Mouse (Mus musculus) MEL (cell line): ENCODE data around the gene Mylpf. TPM values are rescaled to one million over a fixed set of nuclear protein-coding genes. Genes with fewer than 3 reads are reported as not detected.
A peak's percentile ranks its signal among the peaks of the same experiment; 100 is the strongest.

Source experiments
- DNase-seq: peaks from one replicate; pipeline ENCODE4 v3.0.0; 2011; ENCODE audit warnings: low read depth, low spot score
- H3K27ac ChIP-seq: 2 replicates; pipeline ENCODE4 v1.5.1; 2012; ENCODE audit warnings: low read depth, mild to moderate bottlenecking, control low read depth, low read length, moderate library complexity; ENCODE audit not compliant: control insufficient read depth
- H3K27me3 ChIP-seq, 2 experiments: fragments of 150-350 bp in 1 of 2; sonication (generic) in 1 of 2; 2 replicates each; pipeline ENCODE4 v1.6.1; 2012; ENCODE audit warnings: low read length in 2 of 2, mild to moderate bottlenecking in 2 of 2, improper control_type of control experiment in 1 of 2, moderate library complexity in 1 of 2; ENCODE audit not compliant: insufficient read depth in 2 of 2, control insufficient read depth in 1 of 2
- H3K36me3 ChIP-seq, 2 experiments: 2 replicates each; pipeline ENCODE4 v1.6.1; 2012 to 2014; ENCODE audit warnings: low read length in 2 of 2, improper control_type of control experiment in 1 of 2, inconsistent platforms in 1 of 2, mild to moderate bottlenecking in 1 of 2; ENCODE audit not compliant: insufficient read depth in 2 of 2, control insufficient read depth in 1 of 2
- H3K4me1 ChIP-seq, 2 experiments: fragments of 150-350 bp in 1 of 2; sonication (generic) in 1 of 2; 2 replicates each; pipeline ENCODE4 v1.6.1; 2012; ENCODE audit warnings: low read length in 2 of 2, improper control_type of control experiment in 1 of 2, mild to moderate bottlenecking in 1 of 2; ENCODE audit not compliant: insufficient read depth in 2 of 2, control insufficient read depth in 1 of 2
- H3K4me3 ChIP-seq, 2 experiments: fragments of 150-350 bp in 1 of 2; sonication (generic) in 1 of 2; 2 replicates each; pipeline ENCODE4 v1.5.1; 2012; ENCODE audit warnings: low read depth in 2 of 2, low read length in 2 of 2, mild to moderate bottlenecking in 2 of 2, moderate library complexity in 2 of 2, control low read depth in 1 of 2, improper control_type of control experiment in 1 of 2; ENCODE audit not compliant: control insufficient read depth in 1 of 2, insufficient read depth in 1 of 2
- H3K79me2 ChIP-seq: 2 replicates; pipeline ENCODE4 v1.6.1; 2012; ENCODE audit warnings: mild to moderate bottlenecking, low read length, moderate library complexity; ENCODE audit not compliant: control insufficient read depth, poor library complexity, insufficient read depth
- H3K9ac ChIP-seq: 2 replicates; pipeline ENCODE4 v1.6.1; 2012; ENCODE audit warnings: low read depth, mild to moderate bottlenecking, control low read depth, low read length, moderate library complexity; ENCODE audit not compliant: control insufficient read depth, poor library complexity, severe bottlenecking
- H3K9me3 ChIP-seq: fragments of 150-350 bp; sonication (generic); replicated peaks from 2 replicates; pipeline ENCODE4 v1.6.1; 2012; ENCODE audit warnings: mild to moderate bottlenecking, low read length, improper control_type of control experiment, moderate library complexity; ENCODE audit not compliant: insufficient read depth
- USF2 ChIP-seq, 2 experiments: IDR thresholded peaks; 2 replicates each; pipeline ENCODE4 v1.6.1; 2011 to 2012; ENCODE audit warnings: improper control_type of control experiment in 2 of 2, low read length in 2 of 2, borderline replicate concordance in 1 of 2, inconsistent platforms in 1 of 2, low read depth in 1 of 2, mild to moderate bottlenecking in 1 of 2; ENCODE audit not compliant: insufficient read depth in 1 of 2
- ZNF384 ChIP-seq: IDR thresholded peaks from 2 replicates; pipeline ENCODE4 v1.6.1; 2012; ENCODE audit warnings: low read depth, mild to moderate bottlenecking, inconsistent platforms, low read length, improper control_type of control experiment
- polyA plus RNA-seq, 2 experiments: library from polyadenylated mRNA; stranded (reverse) in 1 of 2; unstranded in 1 of 2; fragments of >175 nt in 1 of 2; fragments of >200 nt in 1 of 2; gene quantifications; 2 replicates each; pipeline versions ENCODE4 v1.2.1 to v1.2.4; 2012; ENCODE audit warnings: low replicate concordance in 2 of 2, low read depth in 1 of 2; ENCODE audit not compliant: insufficient read length in 2 of 2, insufficient read depth in 1 of 2, missing spikeins in 1 of 2
- total RNA-seq: library from RNA; depleted of rRNA; stranded (reverse); fragments of 300-350 nt; gene quantifications from 2 replicates; pipeline ENCODE4 v1.2.3, GENCODE M21; 2012; rRNA removed

Mylpf gene
- total and polyA plus RNA-seq, 3 experiments, result 9.1 to 11.2 TPM; not detected in 1

- Histone ChIP-seq H3K4me1 (peaks cover 14 to 26% of the 10 kb centered on the region in 2 experiments), H3K27me3 (no peaks in the 10 kb centered on the region), H3K4me3 (no peak overlapping the region), H3K79me2 (peaks cover 11% of the 10 kb centered on the region), H3K36me3 (peaks cover 0 to 26% of the 10 kb centered on the region in 2 experiments; a peak in 2 of 4 replicates), H3K27ac (no peak overlapping the region), H3K9me3 (no peaks in the 10 kb centered on the region), H3K9ac (no peak overlapping the region)
- DNase-seq, result no peak
- TF ChIP-seq USF2 (IDR thresholded peaks at IDR 0.05; ENCODE audit: borderline replicate concordance in 1 of 2, insufficient read depth in 1 of 2, low read depth in 1 of 2, low read length in 2 of 2) (no peak), ZNF384 (peak; percentile 63)
Observed at GRCm38 (mm10) chr7:127263526-127263925, 54.8 kb downstream of the Mylpf start.

Other genes with a start within 250 kb of the Mylpf start
- gene Cdipt, start 233.0 kb upstream of the Mylpf start, total RNA-seq, result 72.5 and 98.4 TPM in 2 replicates
- gene Cdipt, start 233.0 kb upstream of the Mylpf start, polyA plus RNA-seq, result 100 to 1,000 TPM in 1 of 2 experiments, not detected in 1; 151 TPM
- 0.35 and 0.49 TPM in 2 replicates for gene Cdiptos, start 232.8 kb upstream of the Mylpf start, total RNA-seq
- gene Cdiptos, start 232.8 kb upstream of the Mylpf start, polyA plus RNA-seq, result 1 to 10 TPM in 1 of 2 experiments, not detected in 1; 1.8 TPM
- 19.4 and 19.8 TPM in 2 replicates for gene Mvp, start 194.3 kb upstream of the Mylpf start, total RNA-seq
- 10 to 100 TPM in 1 of 2 experiments, not detected in 1; 20.6 TPM for gene Mvp, start 194.3 kb upstream of the Mylpf start, polyA plus RNA-seq
- gene Pagr1b, start 192.4 kb upstream of the Mylpf start, total RNA-seq, result 0.39 TPM in 1 of 2 replicates, not detected in the other
- 1 to 10 TPM in 1 of 2 experiments, not detected in 1; 4.5 TPM for gene Pagr1b, start 192.4 kb upstream of the Mylpf start, polyA plus RNA-seq
- 55.4 and 60.2 TPM in 2 replicates for gene Pagr1a, start 191.5 kb upstream of the Mylpf start, total RNA-seq
- 10 to 100 TPM in 1 of 2 experiments, not detected in 1; 85.9 TPM for gene Pagr1a, start 191.5 kb upstream of the Mylpf start, polyA plus RNA-seq
- 13.8 and 20.5 TPM in 2 replicates for gene Gm42742, start 187.8 kb upstream of the Mylpf start, total RNA-seq
- 10 to 100 TPM in 1 of 2 experiments, not detected in 1; 27.2 TPM for gene Gm42742, start 187.8 kb upstream of the Mylpf start, polyA plus RNA-seq
- gene Prrt2, start 187.7 kb upstream of the Mylpf start, total RNA-seq, result 0.12 and 0.13 TPM in 2 replicates
- 1 to 10 TPM in 1 of 2 experiments, not detected in 1; 1.4 TPM for gene Prrt2, start 187.7 kb upstream of the Mylpf start, polyA plus RNA-seq
- gene Maz, start 181.9 kb upstream of the Mylpf start, total RNA-seq, result 231 and 234 TPM in 2 replicates
- 100 to 1,000 TPM in 1 of 2 experiments, not detected in 1; 540 TPM for gene Maz, start 181.9 kb upstream of the Mylpf start, polyA plus RNA-seq
- gene Kif22, start 166.4 kb upstream of the Mylpf start, total RNA-seq, result 57.7 and 75.7 TPM in 2 replicates
- 100 to 1,000 TPM; 119 to 298 TPM for gene Kif22, start 166.4 kb upstream of the Mylpf start, polyA plus RNA-seq
- 57.1 and 89.3 TPM in 2 replicates for gene Zg16, start 121.6 kb upstream of the Mylpf start, total RNA-seq
- 10 to 100 TPM in 1 of 2 experiments, not detected in 1; 50.4 TPM for gene Zg16, start 121.6 kb upstream of the Mylpf start, polyA plus RNA-seq
- gene AI467606, start 117.5 kb upstream of the Mylpf start, total RNA-seq, result 51.1 and 54.9 TPM in 2 replicates
- gene AI467606, start 117.5 kb upstream of the Mylpf start, polyA plus RNA-seq, result 100 to 1,000 TPM in 1 of 2 experiments, 10 to 100 TPM in 1; 79.4 to 101 TPM
- gene Qprt, start 86.7 kb upstream of the Mylpf start, total RNA-seq, result 2.5 and 2.7 TPM in 2 replicates
- 1 to 10 TPM in 1 of 2 experiments, not detected in 1; 3.7 TPM for gene Qprt, start 86.7 kb upstream of the Mylpf start, polyA plus RNA-seq
- 169 and 182 TPM in 2 replicates for gene Spn, start 71.1 kb upstream of the Mylpf start, total RNA-seq
- 100 to 1,000 TPM; 135 to 184 TPM for gene Spn, start 71.1 kb upstream of the Mylpf start, polyA plus RNA-seq
- gene Cd2bp2, start 12.8 kb upstream of the Mylpf start, total RNA-seq, result 55.6 and 64.8 TPM in 2 replicates
- gene Cd2bp2, start 12.8 kb upstream of the Mylpf start, polyA plus RNA-seq, result 10 to 100 TPM in 1 of 2 experiments, not detected in 1; 56.7 TPM
- 37.4 and 43.3 TPM in 2 replicates for gene Tbc1d10b, start 422 bp upstream of the Mylpf start, total RNA-seq
- gene Tbc1d10b, start 422 bp upstream of the Mylpf start, polyA plus RNA-seq, result 10 to 100 TPM in 1 of 2 experiments, not detected in 1; 70.3 TPM
- gene Zfp553, start 24.2 kb downstream of the Mylpf start, total RNA-seq, result 13.9 and 14.6 TPM in 2 replicates
- gene Zfp553, start 24.2 kb downstream of the Mylpf start, polyA plus RNA-seq, result 10 to 100 TPM in 1 of 2 experiments, not detected in 1; 19.0 TPM
- 30.6 and 41.3 TPM in 2 replicates for gene Sept1, start 24.2 kb downstream of the Mylpf start, total RNA-seq
- 100 to 1,000 TPM in 1 of 2 experiments, not detected in 1; 116 TPM for gene Sept1, start 24.2 kb downstream of the Mylpf start, polyA plus RNA-seq
- gene Zfp771, start 35.4 kb downstream of the Mylpf start, total RNA-seq, result 33.4 and 37.6 TPM in 2 replicates
- gene Zfp771, start 35.4 kb downstream of the Mylpf start, polyA plus RNA-seq, result 10 to 100 TPM in 1 of 2 experiments, not detected in 1; 58.3 TPM
- 238 and 253 TPM in 2 replicates for gene Dctpp1, start 51.8 kb downstream of the Mylpf start, total RNA-seq
- gene Dctpp1, start 51.8 kb downstream of the Mylpf start, polyA plus RNA-seq, result 100 to 1,000 TPM in 1 of 2 experiments, not detected in 1; 290 TPM
- gene Sephs2, start 65.2 kb downstream of the Mylpf start, total RNA-seq, result 177 and 182 TPM in 2 replicates
- gene Sephs2, start 65.2 kb downstream of the Mylpf start, polyA plus RNA-seq, result 100 to 1,000 TPM in 1 of 2 experiments, not detected in 1; 109 TPM
- gene Itgal, start 87.4 kb downstream of the Mylpf start, total RNA-seq, result 0.92 and 1.3 TPM in 2 replicates
- 1 to 10 TPM in 1 of 2 experiments, not detected in 1; 9.7 TPM for gene Itgal, start 87.4 kb downstream of the Mylpf start, polyA plus RNA-seq
- gene Zfp768, start 136.7 kb downstream of the Mylpf start, total RNA-seq, result 4.3 and 5.4 TPM in 2 replicates
- gene Zfp768, start 136.7 kb downstream of the Mylpf start, polyA plus RNA-seq, result 10 to 100 TPM in 1 of 2 experiments, not detected in 1; 12.0 TPM
- gene Zfp747, start 167.2 kb downstream of the Mylpf start, total RNA-seq, result 6.9 and 7.5 TPM in 2 replicates
- 1 to 10 TPM in 1 of 2 experiments, not detected in 1; 6.2 TPM for gene Zfp747, start 167.2 kb downstream of the Mylpf start, polyA plus RNA-seq
- gene 9130019O22Rik, start 178.3 kb downstream of the Mylpf start, total RNA-seq, result 1.4 and 2.1 TPM in 2 replicates
- 1 to 10 TPM in 1 of 2 experiments, not detected in 1; 1.5 TPM for gene 9130019O22Rik, start 178.3 kb downstream of the Mylpf start, polyA plus RNA-seq
- gene E430018J23Rik, start 184.7 kb downstream of the Mylpf start, total RNA-seq, result 2.3 and 2.5 TPM in 2 replicates
- gene E430018J23Rik, start 184.7 kb downstream of the Mylpf start, polyA plus RNA-seq, result 1 to 10 TPM in 1 of 2 experiments, not detected in 1; 2.1 TPM
- gene Zfp764, start 197.9 kb downstream of the Mylpf start, total RNA-seq, result 3.7 and 4.1 TPM in 2 replicates
- 1 to 10 TPM in 1 of 2 experiments, not detected in 1; 3.1 TPM for gene Zfp764, start 197.9 kb downstream of the Mylpf start, polyA plus RNA-seq
- gene Zfp688, start 213.2 kb downstream of the Mylpf start, total RNA-seq, result 8.6 and 11.1 TPM in 2 replicates
- gene Zfp688, start 213.2 kb downstream of the Mylpf start, polyA plus RNA-seq, result 10 to 100 TPM in 1 of 2 experiments, not detected in 1; 18.1 TPM
- gene Zfp689, start 240.3 kb downstream of the Mylpf start, total RNA-seq, result 4.0 and 4.9 TPM in 2 replicates
- 1 to 10 TPM in 1 of 2 experiments, not detected in 1; 7.2 TPM for gene Zfp689, start 240.3 kb downstream of the Mylpf start, polyA plus RNA-seq